Mouse (Mus musculus): Measurements from ENCODE around the gene Nphp4. TPM values are rescaled to one million over a fixed set of nuclear protein-coding genes. Genes with fewer than 3 reads are reported as not detected.
"Not testable (repeated sequence)": the region's sequence is repeated elsewhere in the genome, so short reads cannot be mapped to it uniquely, and the experiment has no call there.

The Nphp4 gene
- polyA plus RNA-seq, 1 experiment = 2.2 TPM

DNA sequence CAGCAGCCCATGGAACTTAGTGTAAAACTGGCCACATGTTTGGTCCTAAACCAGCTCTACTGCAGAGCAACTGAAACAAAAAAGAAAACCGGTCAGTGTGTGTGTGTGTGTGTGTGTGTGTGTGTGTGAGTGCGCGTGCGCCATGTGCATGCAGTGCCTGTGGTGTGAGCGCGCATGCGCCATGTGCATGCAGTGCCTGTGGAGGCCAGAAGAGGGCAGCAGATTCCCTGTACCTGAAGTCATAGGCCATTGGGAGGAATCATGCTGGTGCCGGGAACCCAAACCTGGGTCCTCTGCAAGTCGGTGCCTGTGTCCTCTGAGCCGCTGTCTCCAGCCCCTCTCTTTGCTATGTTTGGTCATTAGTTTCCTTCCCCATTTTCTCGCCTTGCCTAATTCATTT, 65.9 kb downstream of the Nphp4 start:
- Histone ChIP-seq H3K27me3 (replicated peaks; ENCODE audit: control insufficient read depth, insufficient read depth, low read length) (no peaks in the 10 kb centered on the region), H3K27ac (ENCODE audit: insufficient read depth, low read depth, low read length) (no peak overlapping the region), H3K4me1 (ENCODE audit: control insufficient read depth, insufficient read depth, low read length) (no peaks in the 10 kb centered on the region), H3K4me3 (ENCODE audit: insufficient read depth, low read depth, low read length) (no peak overlapping the region), H3K36me3 (ENCODE audit: control insufficient read depth, insufficient read depth, low read length) (no peaks in the 10 kb centered on the region)
- WGBS = 98% methylated on average over 11 of the region's 11 CpGs
- TF ChIP-seq CTCF (conservative IDR thresholded peaks at IDR 0.05; ENCODE audit: insufficient read depth, insufficient read length, low read depth, low read length) (no peak), POLR2A (IDR thresholded peaks at IDR 0.05; ENCODE audit: low read depth, low read length) (no peak)
- DNase-seq = no peak

DNA sequence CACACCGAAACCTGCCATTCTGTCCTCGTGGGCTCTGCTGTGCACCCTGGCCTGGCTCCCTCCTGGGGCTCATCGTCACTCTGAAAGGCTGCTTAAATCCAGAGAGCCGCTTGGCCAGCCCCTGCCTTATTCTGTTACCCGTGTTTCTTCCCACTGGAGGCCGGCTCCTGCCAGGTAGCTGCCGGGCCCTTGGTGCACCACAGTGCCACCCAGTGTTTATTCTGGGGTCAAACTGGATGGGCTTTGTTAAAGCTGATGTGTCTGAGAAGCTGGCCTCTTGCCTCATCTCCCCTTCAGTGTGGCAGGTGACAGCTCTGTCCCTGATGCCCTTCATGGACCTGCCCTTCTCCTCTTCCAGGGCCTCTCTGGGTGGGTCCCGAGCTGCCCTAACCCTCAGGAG, 70.0 kb downstream of the Nphp4 start:
- peak; percentile 17 for DNase-seq
- 54% methylated on average over 8 of the region's 8 CpGs for WGBS
- no peaks in the 10 kb centered on the region for H3K36me3 ChIP-seq (ENCODE audit: control insufficient read depth, insufficient read depth, low read length)

DNA sequence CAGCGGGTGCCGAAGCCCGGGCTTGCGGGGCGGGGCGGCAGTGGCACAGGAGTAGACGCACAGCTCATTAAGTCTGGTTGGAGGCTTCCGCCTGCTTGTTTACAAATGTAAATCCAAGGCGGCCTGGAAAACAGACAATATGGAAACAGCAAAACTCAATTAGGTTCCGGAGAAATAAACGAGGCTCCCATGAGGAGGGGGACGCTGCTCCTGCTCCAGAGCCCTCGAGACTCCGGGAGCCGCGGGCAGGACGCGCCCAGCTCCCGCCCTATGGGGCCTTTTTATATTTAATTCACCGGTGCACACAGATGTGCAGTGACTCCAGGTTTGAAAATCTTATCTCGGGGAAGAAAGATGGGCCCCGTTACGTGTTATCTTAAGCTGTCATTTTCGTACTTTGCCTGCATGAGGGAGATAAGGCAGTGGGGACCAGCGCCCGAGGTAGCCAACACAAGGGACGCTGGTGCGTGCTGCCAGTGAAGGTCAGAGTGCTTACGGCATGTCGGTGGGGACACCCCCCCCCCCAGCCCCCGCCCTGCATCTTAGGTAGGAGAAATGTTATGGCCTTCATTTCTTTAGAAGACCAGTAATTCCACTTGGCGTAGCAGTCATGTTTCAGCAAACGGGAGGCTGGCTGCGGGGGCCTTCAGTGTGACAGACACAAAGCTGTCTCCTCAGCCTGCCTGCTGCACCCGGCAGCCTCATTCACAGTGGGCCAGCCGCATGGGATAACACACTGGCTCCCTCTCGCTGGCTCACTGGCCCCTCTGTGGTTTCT, 71.6 kb downstream of the Nphp4 start:
- no peak for TF ChIP-seq CTCF (conservative IDR thresholded peaks at IDR 0.05; ENCODE audit: insufficient read depth, insufficient read length, low read depth, low read length)
- TF ChIP-seq POLR2A (IDR thresholded peaks at IDR 0.05; ENCODE audit: low read depth, low read length) = no peak
- Histone ChIP-seq H3K27me3 (replicated peaks; ENCODE audit: control insufficient read depth, insufficient read depth, low read length) (no peaks in the 10 kb centered on the region), H3K27ac (ENCODE audit: insufficient read depth, low read depth, low read length) (no peak overlapping the region), H3K36me3 (ENCODE audit: control insufficient read depth, insufficient read depth, low read length) (no peaks in the 10 kb centered on the region), H3K4me3 (ENCODE audit: insufficient read depth, low read depth, low read length) (no peak overlapping the region), H3K4me1 (ENCODE audit: control insufficient read depth, insufficient read depth, low read length) (no peaks in the 10 kb centered on the region)
- DNase-seq = no peak
- WGBS = 72% methylated on average over 37 of the region's 37 CpGs

More for the DNA sequence above, 70.0 kb downstream of the Nphp4 start:
- no peak overlapping the region for H3K4me3 ChIP-seq (ENCODE audit: insufficient read depth, low read depth, low read length)
- no peaks in the 10 kb centered on the region for H3K27me3 ChIP-seq (replicated peaks; ENCODE audit: control insufficient read depth, insufficient read depth, low read length)
- TF ChIP-seq POLR2A (IDR thresholded peaks at IDR 0.05; ENCODE audit: low read depth, low read length) (no peak), CTCF (conservative IDR thresholded peaks at IDR 0.05; ENCODE audit: insufficient read depth, insufficient read length, low read depth, low read length) (no peak; the same call in 1 of the 2 replicates)
- H3K27ac ChIP-seq (ENCODE audit: insufficient read depth, low read depth, low read length) = no peak overlapping the region
- no peaks in the 10 kb centered on the region for H3K4me1 ChIP-seq (ENCODE audit: control insufficient read depth, insufficient read depth, low read length)

DNA sequence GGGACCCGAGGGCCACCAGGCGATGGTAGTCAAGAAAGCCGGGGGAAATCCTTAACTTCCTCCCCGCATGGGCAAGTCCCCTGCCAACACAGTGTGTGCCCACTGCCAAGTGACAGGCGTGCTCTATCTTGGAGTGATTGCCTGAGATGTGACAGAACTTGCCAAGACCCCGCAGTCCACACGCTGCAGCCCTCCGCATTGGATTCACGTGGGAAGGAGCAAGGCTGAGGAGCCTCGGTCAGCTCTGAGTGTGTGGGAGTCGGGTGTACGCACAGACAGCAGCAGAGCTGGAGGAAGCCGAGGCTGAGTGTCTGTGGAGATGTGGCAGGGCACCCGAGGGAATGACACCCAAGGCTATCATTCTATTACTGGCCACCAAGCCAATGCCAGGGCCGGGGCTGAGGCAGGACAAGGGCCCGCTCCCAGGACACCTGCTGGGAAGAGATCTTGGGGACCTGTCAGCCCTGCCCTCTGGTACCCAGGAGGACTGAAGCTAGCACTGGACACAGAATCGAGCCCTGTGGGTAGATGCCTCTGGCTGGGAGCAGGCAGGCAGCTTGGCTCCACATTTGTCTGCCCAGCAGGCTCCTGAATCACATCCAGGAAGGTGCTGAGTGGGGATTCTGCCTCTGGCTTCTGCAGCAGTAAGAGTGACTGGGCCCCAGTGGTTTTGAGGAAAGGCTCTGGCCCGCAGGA, 73.1 kb downstream of the Nphp4 start:
- Histone ChIP-seq H3K36me3 (ENCODE audit: control insufficient read depth, insufficient read depth, low read length) (no peaks in the 10 kb centered on the region), H3K4me1 (ENCODE audit: control insufficient read depth, insufficient read depth, low read length) (no peaks in the 10 kb centered on the region), H3K4me3 (ENCODE audit: insufficient read depth, low read depth, low read length) (no peak overlapping the region), H3K27ac (ENCODE audit: insufficient read depth, low read depth, low read length) (no peak overlapping the region), H3K27me3 (replicated peaks; ENCODE audit: control insufficient read depth, insufficient read depth, low read length) (no peaks in the 10 kb centered on the region)
- WGBS = 87% methylated on average over 18 of the region's 18 CpGs
- no peak for TF ChIP-seq POLR2A (IDR thresholded peaks at IDR 0.05; ENCODE audit: low read depth, low read length)
- DNase-seq = no peak

DNA sequence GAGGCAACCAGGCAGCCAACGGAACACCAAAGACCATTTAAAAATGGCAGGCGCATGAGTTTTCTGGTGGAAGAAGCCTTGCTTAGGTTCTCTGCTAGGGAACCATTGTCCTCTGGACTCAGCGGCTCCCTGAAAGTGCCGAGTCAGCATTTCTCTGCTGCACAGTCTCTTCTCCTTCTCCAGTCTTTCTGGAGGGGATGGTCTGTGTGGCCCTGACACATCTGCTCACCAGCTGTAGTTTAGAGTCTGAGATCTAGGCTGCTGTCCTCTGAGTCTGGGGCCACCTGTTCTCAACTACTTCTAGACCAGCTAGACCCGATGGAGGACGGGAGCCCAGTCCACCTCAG, 73.7 kb downstream of the Nphp4 start:
- WGBS = 95% methylated on average over 6 of the region's 6 CpGs
- no peak for TF ChIP-seq CTCF (conservative IDR thresholded peaks at IDR 0.05; ENCODE audit: insufficient read depth, insufficient read length, low read depth, low read length)
- TF ChIP-seq POLR2A (IDR thresholded peaks at IDR 0.05; ENCODE audit: low read depth, low read length) = no peak
- Histone ChIP-seq H3K27ac (ENCODE audit: insufficient read depth, low read depth, low read length) (no peak overlapping the region), H3K27me3 (replicated peaks; ENCODE audit: control insufficient read depth, insufficient read depth, low read length) (no peaks in the 10 kb centered on the region), H3K4me1 (ENCODE audit: control insufficient read depth, insufficient read depth, low read length) (no peaks in the 10 kb centered on the region), H3K36me3 (ENCODE audit: control insufficient read depth, insufficient read depth, low read length) (no peaks in the 10 kb centered on the region), H3K4me3 (ENCODE audit: insufficient read depth, low read depth, low read length) (no peak overlapping the region)
- no peak for DNase-seq

DNA sequence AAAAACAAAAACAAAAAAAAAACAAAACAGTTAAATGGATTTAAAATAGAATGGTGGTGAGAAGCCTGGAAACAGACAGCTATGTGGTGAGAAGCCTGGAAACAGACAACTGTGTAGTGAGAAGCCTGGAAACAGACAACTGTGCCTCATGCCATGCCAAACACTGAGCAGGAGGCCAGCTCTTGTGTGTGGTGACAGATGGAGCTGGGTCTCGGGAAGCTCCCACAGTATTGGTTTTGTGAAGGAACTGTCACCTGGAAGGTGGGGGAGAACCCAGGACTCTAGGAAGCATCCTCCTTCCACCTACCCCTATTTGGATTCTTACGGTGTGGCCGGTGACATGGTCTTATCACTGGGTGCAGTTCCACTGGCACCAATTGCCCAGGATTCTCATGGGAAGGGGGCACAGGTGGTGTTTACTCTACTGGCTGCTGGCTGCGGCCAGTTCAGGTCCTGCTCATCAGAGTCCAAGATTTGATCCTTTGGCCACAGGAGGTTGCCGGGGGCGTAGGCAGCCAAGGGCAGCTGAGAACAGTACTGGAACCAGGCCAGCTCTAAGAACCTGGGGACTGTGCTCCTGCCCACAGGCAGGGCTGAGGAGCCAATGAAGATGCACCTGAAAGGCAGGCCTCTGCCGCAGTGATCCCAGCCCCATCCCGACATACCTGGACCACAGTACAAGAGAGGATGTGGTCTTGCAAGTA, 77.2 kb downstream of the Nphp4 start:
- 88% methylated on average over 8 of the region's 8 CpGs for WGBS

DNA sequence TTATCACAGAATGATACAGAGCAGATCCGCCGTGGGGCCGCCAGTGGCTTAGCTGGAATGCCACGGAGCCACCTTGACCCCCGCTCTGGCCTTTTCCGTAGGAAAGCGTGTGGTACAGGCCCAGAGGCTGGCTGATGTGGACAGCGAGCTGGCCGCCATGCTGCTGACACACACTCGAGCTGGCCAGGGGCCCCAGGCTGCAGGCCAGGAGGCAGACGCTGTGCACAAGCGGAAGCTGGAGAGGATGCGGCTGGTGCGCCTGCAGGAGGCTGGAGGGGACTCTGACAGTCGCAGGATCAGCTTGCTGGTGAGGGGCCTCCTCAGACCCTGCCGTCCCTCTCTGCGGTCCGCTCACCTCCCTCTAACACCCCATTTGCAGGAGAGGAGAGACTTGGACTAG, 77.9 kb downstream of the Nphp4 start:
- no peak for TF ChIP-seq POLR2A (IDR thresholded peaks at IDR 0.05; ENCODE audit: low read depth, low read length)
- TF ChIP-seq CTCF (conservative IDR thresholded peaks at IDR 0.05; ENCODE audit: insufficient read depth, insufficient read length, low read depth, low read length) = no peak
- no peak for DNase-seq
- Histone ChIP-seq H3K36me3 (ENCODE audit: control insufficient read depth, insufficient read depth, low read length) (no peaks in the 10 kb centered on the region), H3K27me3 (replicated peaks; ENCODE audit: control insufficient read depth, insufficient read depth, low read length) (no peaks in the 10 kb centered on the region), H3K4me3 (ENCODE audit: insufficient read depth, low read depth, low read length) (no peak overlapping the region), H3K4me1 (ENCODE audit: control insufficient read depth, insufficient read depth, low read length) (no peaks in the 10 kb centered on the region), H3K27ac (ENCODE audit: insufficient read depth, low read depth, low read length) (no peak overlapping the region)
- 80% methylated on average over 18 of the region's 18 CpGs for WGBS

More for the DNA sequence above, 77.2 kb downstream of the Nphp4 start:
- H3K36me3 ChIP-seq (ENCODE audit: control insufficient read depth, insufficient read depth, low read length) = no peaks in the 10 kb centered on the region
- H3K27ac ChIP-seq (ENCODE audit: insufficient read depth, low read depth, low read length) = no peak overlapping the region
- H3K4me1 ChIP-seq (ENCODE audit: control insufficient read depth, insufficient read depth, low read length) = no peaks in the 10 kb centered on the region
- no peak for DNase-seq
- no peak for TF ChIP-seq CTCF (conservative IDR thresholded peaks at IDR 0.05; ENCODE audit: insufficient read depth, insufficient read length, low read depth, low read length)
- TF ChIP-seq POLR2A (IDR thresholded peaks at IDR 0.05; ENCODE audit: low read depth, low read length) = no peak
- H3K4me3 ChIP-seq (ENCODE audit: insufficient read depth, low read depth, low read length) = no peak overlapping the region
- H3K27me3 ChIP-seq (replicated peaks; ENCODE audit: control insufficient read depth, insufficient read depth, low read length) = no peaks in the 10 kb centered on the region

DNA sequence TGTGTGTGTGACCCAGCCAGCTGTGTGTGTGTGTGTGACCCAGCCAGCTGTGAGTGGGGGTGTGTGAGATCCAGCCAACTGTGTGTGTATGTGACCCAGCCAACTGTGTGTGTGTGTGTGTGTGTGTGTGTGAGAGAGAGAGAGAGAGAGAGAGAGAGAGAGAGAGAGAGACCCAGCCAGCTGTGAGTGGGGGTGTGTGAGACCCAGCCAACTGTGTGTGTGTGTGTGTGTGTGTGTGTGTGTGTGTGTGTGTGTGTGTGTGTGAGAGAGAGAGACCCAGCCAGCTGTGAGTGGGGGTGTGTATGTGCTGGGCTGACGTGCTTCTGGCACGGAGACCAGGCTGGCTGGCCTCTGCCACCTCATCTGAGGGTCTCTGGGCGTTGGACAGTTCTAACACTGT, 79.3 kb downstream of the Nphp4 start:
- not testable (repeated sequence) for H3K27me3 ChIP-seq (replicated peaks; ENCODE audit: control insufficient read depth, insufficient read depth, low read length); H3K36me3 ChIP-seq (ENCODE audit: control insufficient read depth, insufficient read depth, low read length); DNase-seq; H3K27ac ChIP-seq (ENCODE audit: insufficient read depth, low read depth, low read length); H3K4me3 ChIP-seq (ENCODE audit: insufficient read depth, low read depth, low read length); H3K4me1 ChIP-seq (ENCODE audit: control insufficient read depth, insufficient read depth, low read length)
- 49% methylated on average over 3 of the region's 3 CpGs for WGBS
